Mouse (Mus musculus) liver, embryonic 11.5 days (tissue): ENCODE results near the gene Foxf1. TPM values are rescaled to one million over a fixed set of nuclear protein-coding genes. Genes with fewer than 3 reads are reported as not detected.

Experiments used
- ATAC-seq: fragments of 200-750 bp; cut with Nextera tagmentation; replicated peaks from 2 replicates; pipeline ENCODE4 v1.8.0; 2017; ENCODE audit warnings: moderate number of reproducible peaks, mild to moderate bottlenecking, moderate TSS enrichment, moderate library complexity; ENCODE audit not compliant: low FRiP score
- DNase-seq: peaks from one replicate; pipeline ENCODE4 v3.0.0-alpha.2; 2017; ENCODE audit warnings: low spot score
- H3K27ac ChIP-seq: fragments of 300-500 bp; sonication (generic); 2 replicates; pipeline ENCODE4 v1.5.1; 2014; ENCODE audit warnings: mild to moderate bottlenecking, low read depth, low read length, control low read depth
- H3K27me3 ChIP-seq: fragments of 300-500 bp; sonication (generic); replicated peaks from 2 replicates; pipeline ENCODE4 v1.6.1; 2014; ENCODE audit warnings: low read length, mixed read lengths; ENCODE audit not compliant: control insufficient read depth, insufficient read depth
- H3K36me3 ChIP-seq: fragments of 300-500 bp; sonication (generic); 2 replicates; pipeline ENCODE4 v1.6.1; 2014; ENCODE audit warnings: mild to moderate bottlenecking, low read length, moderate library complexity, mixed read lengths; ENCODE audit not compliant: control insufficient read depth, insufficient read depth
- H3K4me1 ChIP-seq: fragments of 300-500 bp; sonication (generic); replicated peaks from 2 replicates; pipeline ENCODE4 v1.6.1; 2014; ENCODE audit warnings: low read length, mixed read lengths; ENCODE audit not compliant: control insufficient read depth, insufficient read depth
- H3K4me2 ChIP-seq: fragments of 300-500 bp; sonication (generic); 2 replicates; pipeline ENCODE4 v1.6.1; 2014; ENCODE audit warnings: mild to moderate bottlenecking, control low read depth, moderate library complexity
- H3K4me3 ChIP-seq: fragments of 300-500 bp; sonication (generic); 2 replicates; pipeline ENCODE4 v1.5.1; 2014; ENCODE audit warnings: low read depth, low read length, control low read depth
- H3K9ac ChIP-seq: fragments of 300-500 bp; sonication (generic); 2 replicates; pipeline ENCODE4 v1.6.1; 2014; ENCODE audit warnings: low read depth, low read length, control low read depth
- H3K9me3 ChIP-seq: fragments of 300-500 bp; sonication (generic); 2 replicates; pipeline ENCODE4 v1.6.1; 2016; ENCODE audit warnings: low read length, inconsistent platforms, mixed read lengths; ENCODE audit not compliant: control insufficient read depth
- WGBS: fragments of 180-500 bp; shearing (Covaris S2); extraction: QIAGEN DNeasy Blood & Tissue Kit; methylation state at CpG from one replicate; pipeline ENCODE4 v1.1.7; 2014; 5-methylcytosine and 5-hydroxymethylcytosine counted together
- polyA plus RNA-seq: library from polyadenylated mRNA; unstranded; fragments of >200 nt; fragmentation: Nextera tagmentation; extraction: Ambion mirVana; gene quantifications from 2 replicates; pipeline ENCODE4 v1.2.1, GENCODE M21; 2014

The Foxf1 gene
- polyA plus RNA-seq, 1 experiment from 2014 or later, result 37.6 TPM

GRCm38 (mm10) chr8:121122368-121122767, 38.2 kb downstream of the Foxf1 start:
- ATAC-seq, result no peak
- H3K27me3 ChIP-seq, result peaks cover 99% of the 10 kb centered on the region
- H3K4me3 ChIP-seq, result no peak overlapping the region
- H3K36me3 ChIP-seq, result no peaks in the 10 kb centered on the region; the same call in 1 of the 2 replicates
- no peak overlapping the region for H3K27ac ChIP-seq
- H3K9me3 ChIP-seq, result no peaks in the 10 kb centered on the region
- 15% methylated on average over 7 of the region's 7 CpGs for WGBS
- no peak for DNase-seq
- no peak overlapping the region for H3K9ac ChIP-seq
- no peak overlapping the region for H3K4me2 ChIP-seq
- no peaks in the 10 kb centered on the region; the same call in 1 of the 2 replicates for H3K4me1 ChIP-seq

- DNase-seq, result no peak
- Histone ChIP-seq H3K4me3 (no peak overlapping the region), H3K9ac (no peak overlapping the region), H3K36me3 (no peaks in the 10 kb centered on the region; the same call in 1 of the 2 replicates), H3K9me3 (no peaks in the 10 kb centered on the region), H3K4me2 (no peak overlapping the region), H3K4me1 (peaks cover 3% of the 10 kb centered on the region), H3K27me3 (peaks cover 99% of the 10 kb centered on the region), H3K27ac (no peak overlapping the region)
- WGBS, result 66% methylated on average over 2 of the region's 2 CpGs
- no peak for ATAC-seq
Measured at GRCm38 (mm10) chr8:121123113-121123512, 38.9 kb downstream of the Foxf1 start.

- Histone ChIP-seq H3K9me3 (no peaks in the 10 kb centered on the region), H3K27me3 (peaks cover 99% of the 10 kb centered on the region), H3K4me1 (peaks cover 7% of the 10 kb centered on the region), H3K4me2 (peak overlapping the region; percentile 55; the same call in 1 of the 2 replicates), H3K4me3 (0 out of 2 replicates have a peak overlapping the region, but pooled peaks have one; percentile 32), H3K27ac (no peak overlapping the region), H3K9ac (no peak overlapping the region), H3K36me3 (no peaks in the 10 kb centered on the region; the same call in 1 of the 2 replicates)
- 3% methylated on average over 17 of the region's 17 CpGs for WGBS
- DNase-seq (no peak), ATAC-seq (no peak)
Measured at GRCm38 (mm10) chr8:121124547-121125239, 40.5 kb downstream of the Foxf1 start.

GRCm38 (mm10) chr8:121125311-121125876, 41.2 kb downstream of the Foxf1 start:
- Histone ChIP-seq H3K9me3 (no peaks in the 10 kb centered on the region), H3K27ac (peak overlapping the region; percentile 38; the same call in 1 of the 2 replicates), H3K27me3 (peaks cover 99% of the 10 kb centered on the region), H3K4me1 (peaks cover 7% of the 10 kb centered on the region), H3K36me3 (no peaks in the 10 kb centered on the region; the same call in 1 of the 2 replicates), H3K4me3 (peak overlapping the region; percentile 32), H3K4me2 (peak overlapping the region; percentile 55), H3K9ac (no peak overlapping the region)
- 1% methylated on average over 36 of the region's 36 CpGs for WGBS
- ATAC-seq (peak; percentile 30; the same call in 1 of the 2 replicates), DNase-seq (peak; percentile 80)

- WGBS, result 9% methylated on average over 6 of the region's 6 CpGs
Measured at GRCm38 (mm10) chr8:121126191-121126590, 42.0 kb downstream of the Foxf1 start.

GRCm38 (mm10) chr8:121126694-121127093, 42.5 kb downstream of the Foxf1 start:
- Histone ChIP-seq H3K27me3 (peaks cover 95% of the 10 kb centered on the region), H3K27ac (no peak overlapping the region), H3K9me3 (no peaks in the 10 kb centered on the region), H3K4me3 (no peak overlapping the region), H3K9ac (no peak overlapping the region), H3K4me2 (no peak overlapping the region), H3K36me3 (no peaks in the 10 kb centered on the region; the same call in 1 of the 2 replicates), H3K4me1 (peaks cover 7% of the 10 kb centered on the region)
- ATAC-seq (no peak), DNase-seq (no peak)
- 9% methylated on average over 6 of the region's 6 CpGs for WGBS

More at GRCm38 (mm10) chr8:121126191-121126590, 42.0 kb downstream of the Foxf1 start:
- Histone ChIP-seq H3K4me1 (peaks cover 7% of the 10 kb centered on the region), H3K27ac (no peak overlapping the region), H3K27me3 (peaks cover 98% of the 10 kb centered on the region), H3K4me3 (peak overlapping the region; percentile 32), H3K36me3 (no peaks in the 10 kb centered on the region; the same call in 1 of the 2 replicates), H3K9me3 (no peaks in the 10 kb centered on the region), H3K9ac (no peak overlapping the region), H3K4me2 (peak overlapping the region; percentile 55)
- ATAC-seq (no peak), DNase-seq (no peak)

- Histone ChIP-seq H3K4me3 (no peak overlapping the region), H3K9ac (no peak overlapping the region), H3K9me3 (no peaks in the 10 kb centered on the region), H3K4me1 (peaks cover 7% of the 10 kb centered on the region), H3K27ac (no peak overlapping the region), H3K4me2 (no peak overlapping the region), H3K36me3 (no peaks in the 10 kb centered on the region), H3K27me3 (peaks cover 95% of the 10 kb centered on the region)
- 5% methylated on average over 11 of the region's 11 CpGs for WGBS
- ATAC-seq (no peak), DNase-seq (no peak)
Measured at GRCm38 (mm10) chr8:121127291-121127701, 43.1 kb downstream of the Foxf1 start.

GRCm38 (mm10) chr8:121127756-121128375, 43.7 kb downstream of the Foxf1 start, which contains the start of gene Foxl1:
Foxl1 (plus strand) TSS chr8:121127940.
- Histone ChIP-seq H3K36me3 (no peaks in the 10 kb centered on the region), H3K9me3 (no peaks in the 10 kb centered on the region), H3K27ac (no peak within 1 kb of the TSS), H3K27me3 (peaks cover 92% of the 10 kb centered on the region), H3K9ac (no peak within 1 kb of the TSS), H3K4me2 (peak within 1 kb of the TSS; percentile 53), H3K4me3 (peak within 1 kb of the TSS; percentile 17), H3K4me1 (peaks cover 7% of the 10 kb centered on the region)
- DNase-seq (no peak), ATAC-seq (no peak)
- 1% methylated on average over 43 of the region's 43 CpGs for WGBS
